Mouse (Mus musculus): ENCODE results near the gene Ube2s. TPM values are rescaled to one million over a fixed set of nuclear protein-coding genes. Genes with fewer than 3 reads are reported as not detected.
"Not testable (repeated sequence)": the region's sequence is repeated elsewhere in the genome, so short reads cannot be mapped to it uniquely, and the experiment has no call there.

Ube2s gene
- total RNA-seq (2022), result 100 to 1,000 TPM in 1 of 4 experiments, 10 to 100 TPM in 3; 92.3 to 102 (median 95.8) TPM

- peak; percentile 95 to 98 for DNase-seq (ENCODE audit: low spot score in 2 of 2)
Observed at GRCm38 (mm10) chr7:4812303-4813104, at the start of gene Ube2s. Ube2s (minus strand) TSS chr7:4812590.

- DNase-seq (ENCODE audit: low spot score in 2 of 2), result not testable (repeated sequence)
Observed at GRCm38 (mm10) chr7:4860926-4861325, 48.5 kb upstream of the Ube2s start.

DNA sequence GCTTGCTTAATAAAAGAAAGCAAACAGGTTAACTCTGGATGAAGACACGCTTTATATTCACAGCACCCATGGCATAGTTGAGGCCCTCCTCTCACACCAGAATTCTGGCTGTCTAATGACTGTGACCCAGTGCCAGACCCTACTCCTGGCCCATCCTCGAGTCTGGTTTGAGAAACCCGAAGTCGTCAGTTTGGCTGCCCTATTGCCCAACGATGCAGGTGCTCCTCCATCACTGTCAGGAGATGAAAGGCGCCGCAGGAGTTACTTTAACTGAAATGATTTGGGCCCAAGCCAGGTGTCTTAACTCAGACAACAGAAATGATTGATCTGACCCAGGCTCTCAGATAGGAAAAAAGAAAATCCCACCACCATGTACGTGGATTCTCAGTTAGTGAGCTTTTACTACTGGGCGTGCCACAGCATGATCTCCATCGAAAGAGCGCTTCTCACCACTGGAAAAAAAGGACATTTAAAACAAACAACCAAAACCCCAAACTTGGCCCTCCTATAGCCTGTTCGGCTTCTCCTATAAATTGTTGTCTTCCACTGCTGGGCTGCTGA lies 47.1 kb upstream of the Ube2s start:
- no peak for DNase-seq (ENCODE audit: low spot score in 2 of 2)

DNA sequence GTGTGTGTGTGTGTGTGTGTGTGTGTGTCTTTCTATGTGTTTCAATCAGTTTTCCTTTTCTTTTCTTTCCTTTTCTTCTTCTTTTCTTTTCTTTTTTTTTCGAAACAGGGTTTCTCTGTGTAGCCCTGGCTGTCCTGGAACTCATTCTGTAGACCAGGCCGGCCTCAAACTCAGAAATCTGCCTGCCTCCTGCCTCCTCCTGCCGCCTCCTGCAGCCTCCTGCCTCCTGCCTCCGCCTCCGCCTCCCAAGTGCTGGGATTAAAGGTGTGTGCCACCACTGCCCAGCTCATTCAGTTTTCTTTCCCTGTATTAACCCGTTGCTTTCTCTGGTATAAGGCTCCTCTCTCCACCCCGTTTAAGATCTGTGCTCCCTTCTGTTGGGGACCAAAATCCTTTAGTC lies 44.9 kb upstream of the Ube2s start:
- DNase-seq (ENCODE audit: low spot score in 2 of 2), result no peak

DNA sequence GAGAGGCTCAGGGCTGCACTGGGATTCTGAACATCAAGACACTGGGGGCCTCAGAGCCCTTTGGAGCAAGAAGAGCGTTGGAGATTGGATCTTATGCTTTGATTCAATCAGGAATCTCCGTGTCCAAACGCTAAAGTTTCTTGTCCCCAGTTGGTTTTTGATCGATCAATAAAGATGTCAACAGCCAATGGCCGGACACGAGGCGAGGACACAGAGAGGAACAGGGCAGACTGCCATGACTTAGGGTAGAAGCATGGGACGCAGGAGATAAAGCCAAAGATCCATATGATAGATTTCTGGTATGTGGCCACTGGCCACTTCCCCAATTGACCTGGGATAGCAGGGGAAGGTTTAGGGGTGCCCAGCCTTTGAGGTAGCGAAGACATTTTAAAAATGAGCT lies 44.1 kb upstream of the Ube2s start:
- DNase-seq (ENCODE audit: low spot score in 2 of 2), result no peak

GRCm38 (mm10) chr7:4853613-4854012 lies 41.2 kb upstream of the Ube2s start:
- no peak for DNase-seq (ENCODE audit: low spot score in 2 of 2)

- no peak for DNase-seq (ENCODE audit: low spot score in 2 of 2)
Observed at GRCm38 (mm10) chr7:4851315-4851688, 38.9 kb upstream of the Ube2s start.

- no peak for DNase-seq (ENCODE audit: low spot score in 2 of 2)
Observed at GRCm38 (mm10) chr7:4850621-4851314, 38.4 kb upstream of the Ube2s start.

GRCm38 (mm10) chr7:4849372-4849771 lies 37.0 kb upstream of the Ube2s start:
- DNase-seq (ENCODE audit: low spot score in 2 of 2), result no peak

- no peak for DNase-seq (ENCODE audit: low spot score in 2 of 2)
Observed at GRCm38 (mm10) chr7:4844917-4845309, 32.5 kb upstream of the Ube2s start.

- DNase-seq (ENCODE audit: low spot score in 2 of 2), result no peak
Observed at GRCm38 (mm10) chr7:4844245-4844916, 32.0 kb upstream of the Ube2s start, which contains the start of gene Shisa7. Shisa7 (minus strand) TSS chr7:4844696.

DNA sequence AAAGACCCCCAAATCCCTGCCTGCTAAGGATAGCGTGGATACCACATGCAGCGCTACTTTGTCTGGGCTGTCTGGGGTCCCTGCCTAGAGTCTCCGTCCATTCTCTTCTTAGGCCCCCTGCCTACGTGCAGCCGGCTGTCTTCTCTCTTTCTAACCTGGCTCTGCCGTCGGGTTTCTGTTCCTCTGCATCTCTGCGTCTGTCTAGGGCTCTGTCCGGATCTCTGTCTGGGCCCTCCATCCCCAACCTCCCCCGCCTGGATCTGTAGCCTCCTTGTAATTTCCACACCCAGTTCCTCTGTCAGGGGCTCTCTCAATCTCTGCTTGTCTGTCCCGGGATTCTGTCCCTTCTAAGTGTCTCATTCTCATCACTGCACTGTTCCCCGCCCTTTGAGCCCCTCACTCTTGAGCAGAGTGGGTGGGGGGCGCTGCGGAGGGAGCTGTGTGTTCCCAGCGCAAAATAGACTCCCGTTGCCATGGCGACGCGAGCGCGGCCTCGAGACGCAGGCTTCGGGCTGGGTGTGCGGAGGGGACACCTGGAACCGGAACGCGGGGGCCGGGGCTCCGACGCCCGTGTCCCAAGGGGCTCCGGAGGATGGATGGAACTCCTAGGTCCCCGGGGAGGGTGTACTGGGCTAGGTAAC lies 31.3 kb upstream of the Ube2s start:
- DNase-seq (ENCODE audit: low spot score in 2 of 2), result no peak

GRCm38 (mm10) chr7:4842634-4843131 lies 30.3 kb upstream of the Ube2s start:
- no peak for DNase-seq (ENCODE audit: low spot score in 2 of 2)

GRCm38 (mm10) chr7:4842077-4842476 lies 29.7 kb upstream of the Ube2s start:
- no peak for DNase-seq (ENCODE audit: low spot score in 2 of 2)

- no peak for DNase-seq (ENCODE audit: low spot score in 2 of 2)
Observed at GRCm38 (mm10) chr7:4837639-4838038, 25.2 kb upstream of the Ube2s start.

DNA sequence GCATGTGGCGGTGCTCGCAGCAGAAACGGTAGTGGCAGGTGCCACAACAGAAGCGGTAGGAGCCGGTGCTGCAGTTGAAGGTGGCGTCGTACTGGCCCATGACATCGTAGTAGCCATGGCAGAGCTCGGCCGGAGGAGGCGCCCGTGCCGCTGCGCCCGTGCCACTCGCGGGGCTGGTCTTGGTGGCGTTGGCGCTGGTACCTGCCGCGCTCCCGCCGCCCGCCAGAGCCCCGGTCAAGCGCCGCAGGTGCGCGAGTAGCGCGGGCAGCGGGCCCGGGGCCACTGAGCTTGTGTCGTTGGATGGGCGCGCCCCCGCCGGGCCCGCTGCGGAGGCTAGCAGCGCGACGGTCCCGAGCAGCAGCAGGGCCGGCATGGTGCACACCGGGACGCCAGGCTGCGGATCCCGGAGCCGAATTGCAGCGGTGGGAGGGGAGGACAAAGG lies 24.0 kb upstream of the Ube2s start:
- peak; percentile 15 to 50 for DNase-seq (ENCODE audit: low spot score in 2 of 2)

DNA sequence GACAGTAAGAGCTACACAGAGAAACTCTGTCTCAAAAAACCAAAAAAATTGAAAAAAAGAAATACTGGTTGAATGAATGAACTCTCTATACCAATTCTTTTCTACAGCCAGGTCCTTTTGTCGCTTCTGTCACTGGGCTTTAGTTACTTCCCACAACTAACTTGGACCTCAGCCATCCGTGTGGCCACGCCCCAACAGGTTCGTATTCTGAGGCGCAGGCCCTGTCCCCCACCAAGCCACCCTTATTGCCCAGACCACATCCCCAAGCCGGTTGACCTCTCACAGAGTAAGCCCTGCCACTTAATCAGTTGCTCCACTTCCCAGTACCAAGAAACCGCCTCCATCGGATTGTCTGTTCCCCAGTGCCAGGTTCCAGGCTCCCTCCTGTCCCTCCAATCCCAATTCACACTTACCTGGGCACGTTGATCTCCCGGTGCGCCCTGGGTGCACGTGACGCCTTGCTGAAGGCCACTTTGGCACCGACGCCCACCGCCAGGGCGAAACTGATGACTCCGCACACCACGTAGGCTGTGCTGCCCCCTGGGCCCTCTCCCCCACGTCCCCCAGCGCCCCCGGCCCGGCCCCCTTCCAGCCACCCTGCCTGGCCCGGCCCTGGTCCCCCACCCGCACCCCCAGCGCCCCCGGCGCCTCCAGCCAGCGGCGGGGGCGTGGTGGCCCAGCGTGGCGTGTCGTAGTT lies 23.4 kb upstream of the Ube2s start:
- DNase-seq (ENCODE audit: low spot score in 2 of 2), result no peak

- no peak for DNase-seq (ENCODE audit: low spot score in 2 of 2)
Observed at GRCm38 (mm10) chr7:4830476-4830875, 18.1 kb upstream of the Ube2s start.

GRCm38 (mm10) chr7:4825365-4825764 lies 13.0 kb upstream of the Ube2s start:
- no peak for DNase-seq (ENCODE audit: low spot score in 2 of 2)

GRCm38 (mm10) chr7:4822162-4822907 lies 9.9 kb upstream of the Ube2s start:
- no peak for DNase-seq (ENCODE audit: low spot score in 2 of 2)
